Mouse (Mus musculus) ES-E14 (cell line): ENCODE data around the gene Adssl1.

Experiments
- HCFC1 ChIP-seq: IDR thresholded peaks from 2 replicates; pipeline ENCODE4 v1.6.1; 2012; ENCODE audit warnings: low read length, inconsistent platforms, borderline replicate concordance; ENCODE audit not compliant: insufficient read depth
- MAFK ChIP-seq: IDR thresholded peaks from 2 replicates; pipeline ENCODE4 v1.6.1; 2014; ENCODE audit warnings: mild to moderate bottlenecking, low read depth, low read length, inconsistent platforms; ENCODE audit not compliant: insufficient read depth
- ZNF384 ChIP-seq: IDR thresholded peaks from 2 replicates; pipeline ENCODE4 v1.6.1; 2012; ENCODE audit warnings: low read depth, low read length, inconsistent platforms

DNA sequence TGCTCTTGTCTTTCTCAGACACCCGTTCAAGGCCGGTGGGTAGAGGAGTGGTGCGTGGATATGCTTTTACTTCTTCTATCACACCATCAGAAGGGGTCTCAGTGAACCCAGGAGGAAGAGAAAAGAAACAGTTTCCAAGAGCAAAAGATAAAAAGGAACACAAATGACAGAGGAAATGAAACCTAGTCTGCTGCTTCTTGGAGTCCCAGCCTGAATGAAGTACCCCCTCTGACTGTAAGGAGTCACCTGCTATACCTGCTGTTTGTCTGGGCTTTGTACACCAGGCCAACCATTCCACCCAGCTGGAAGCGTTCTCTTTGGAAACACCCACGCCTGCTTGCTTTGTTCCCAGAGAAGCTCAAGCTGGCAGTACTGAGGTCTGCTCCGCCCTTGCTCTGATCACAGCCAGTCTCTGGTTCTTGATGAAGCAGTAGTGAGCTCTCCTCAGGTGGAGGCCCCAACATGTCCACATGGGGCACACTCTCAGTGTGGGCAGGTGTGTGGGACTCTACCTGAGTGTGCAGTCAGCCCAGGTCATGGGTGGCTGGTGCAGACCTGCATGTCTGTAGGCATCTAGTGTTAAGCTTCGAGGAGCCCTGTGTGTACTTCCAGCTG is 33.8 kb upstream of the Adssl1 start:
- TF ChIP-seq ZNF384 (no peak), MAFK (no peak), HCFC1 (no peak)
